Mouse (Mus musculus) urinary bladder, postnatal 36 days (tissue): ENCODE measurements at regions not wholly inside any gene's neighbourhood (a gene's known extent, or its start where the extent isn't known, plus 50 kb on each side); places are given as distances from the start of the nearest gene placed in this dataset.
"Not testable (repeated sequence)": the region's sequence is repeated elsewhere in the genome, so short reads cannot be mapped to it uniquely, and the experiment has no call there.

Experiments used
- DNase-seq, 2 experiments: peaks; one replicate each; pipeline ENCODE4 v3.0.0; 2022; ENCODE audit warnings: low spot score in 2 of 2, mixed read lengths in 1 of 2

- not testable (repeated sequence) for DNase-seq
Measured at GRCm38 (mm10) chr2:18453426-18453825, 60.8 kb upstream of the Dnajc1 start.

GRCm38 (mm10) chr2:18445809-18446208 is 53.2 kb upstream of the Dnajc1 start:
- no peak for DNase-seq
